Mouse (Mus musculus) hindbrain, embryonic 13.5 days (tissue): ENCODE measurements around the gene Pllp. TPM values are rescaled to one million over a fixed set of nuclear protein-coding genes. Genes with fewer than 3 reads are reported as not detected.
A peak's percentile ranks its signal among the peaks of the same experiment; 100 is the strongest.

Experiments used
- ATAC-seq: fragments of 200-750 bp; cut with Nextera tagmentation; 2 replicates; pipeline ENCODE4 v1.8.0; 2017; ENCODE audit warnings: moderate TSS enrichment; ENCODE audit not compliant: low FRiP score
- H3K27ac ChIP-seq: fragments of 300-500 bp; sonication (generic); 2 replicates; pipeline ENCODE4 v1.5.1; 2015; ENCODE audit warnings: inconsistent platforms, mild to moderate bottlenecking, moderate library complexity
- H3K27me3 ChIP-seq: fragments of 300-500 bp; sonication (generic); 2 replicates; pipeline ENCODE4 v1.6.1; 2015; ENCODE audit warnings: mild to moderate bottlenecking, inconsistent platforms
- H3K36me3 ChIP-seq: fragments of 300-500 bp; sonication (generic); 2 replicates; pipeline ENCODE4 v1.6.1; 2015; ENCODE audit warnings: mild to moderate bottlenecking, inconsistent platforms
- H3K4me1 ChIP-seq: fragments of 300-500 bp; sonication (generic); replicated peaks from 2 replicates; pipeline ENCODE4 v1.6.1; 2015; ENCODE audit warnings: inconsistent platforms
- H3K4me2 ChIP-seq: fragments of 300-500 bp; sonication (generic); 2 replicates; pipeline ENCODE4 v1.6.1; 2015; ENCODE audit warnings: inconsistent platforms, mild to moderate bottlenecking, moderate library complexity
- H3K4me3 ChIP-seq: fragments of 300-500 bp; sonication (generic); 2 replicates; pipeline ENCODE4 v1.5.1; 2015; ENCODE audit warnings: mild to moderate bottlenecking, inconsistent platforms
- H3K9ac ChIP-seq: fragments of 300-500 bp; sonication (generic); 2 replicates; pipeline ENCODE4 v1.6.1; 2015; ENCODE audit warnings: mild to moderate bottlenecking, inconsistent platforms
- H3K9me3 ChIP-seq: fragments of 300-500 bp; sonication (generic); 2 replicates; pipeline ENCODE4 v1.6.1; 2016; ENCODE audit warnings: inconsistent platforms
- WGBS: fragments of 180-500 bp; shearing (Covaris S2); methylation state at CpG from one replicate; pipeline ENCODE4 v1.1.7; 2015; 5-methylcytosine and 5-hydroxymethylcytosine counted together
- polyA plus RNA-seq: library from polyadenylated mRNA; unstranded; fragments of >200 nt; fragmentation: Nextera tagmentation; extraction: Ambion mirVana; gene quantifications from 2 replicates; pipeline ENCODE4 v1.2.1, GENCODE M21; 2015

Pllp gene
- polyA plus RNA-seq, 1 experiment from 2014 or later, result 0.93 TPM

- peaks cover under 1% of the 10 kb centered on the region; the same call in 1 of the 2 replicates for H3K4me1 ChIP-seq
- H3K9ac ChIP-seq, result no peak overlapping the region
- H3K9me3 ChIP-seq, result no peaks in the 10 kb centered on the region
- no peak overlapping the region for H3K27ac ChIP-seq
- WGBS, result 87% methylated on average over 5 of the region's 5 CpGs
- no peaks in the 10 kb centered on the region for H3K27me3 ChIP-seq
- no peak for ATAC-seq
- H3K4me2 ChIP-seq, result no peak overlapping the region
- H3K4me3 ChIP-seq, result no peak overlapping the region
- H3K36me3 ChIP-seq, result peaks cover 64% of the 10 kb centered on the region
Observed at GRCm38 (mm10) chr8:94674384-94674783, 21.7 kb downstream of the Pllp start.

GRCm38 (mm10) chr8:94666456-94667308 is 29.4 kb downstream of the Pllp start, which contains the start of gene Arl2bp:
Arl2bp (plus strand) TSS chr8:94666600.
- peak within 1 kb of the TSS; percentile 96 for H3K27ac ChIP-seq
- peak; percentile 99 for ATAC-seq
- peaks cover 26% of the 10 kb centered on the region for H3K4me1 ChIP-seq
- H3K36me3 ChIP-seq, result peaks cover 31% of the 10 kb centered on the region
- peak within 1 kb of the TSS; percentile 91 for H3K4me3 ChIP-seq
- H3K9ac ChIP-seq, result peak within 1 kb of the TSS; percentile 98
- no peaks in the 10 kb centered on the region for H3K9me3 ChIP-seq
- no peaks in the 10 kb centered on the region for H3K27me3 ChIP-seq
- under 1% methylated on average over 72 of the region's 74 CpGs for WGBS
- H3K4me2 ChIP-seq, result peak within 1 kb of the TSS; percentile 63

GRCm38 (mm10) chr8:94664722-94665121 is 31.4 kb downstream of the Pllp start:
- H3K27me3 ChIP-seq, result no peaks in the 10 kb centered on the region
- H3K4me3 ChIP-seq, result no peak overlapping the region
- peaks cover 26% of the 10 kb centered on the region for H3K36me3 ChIP-seq
- no peak overlapping the region for H3K4me2 ChIP-seq
- H3K9me3 ChIP-seq, result no peaks in the 10 kb centered on the region
- peaks cover 26% of the 10 kb centered on the region for H3K4me1 ChIP-seq
- no peak for ATAC-seq
- 90% methylated on average over 2 of the region's 2 CpGs for WGBS
- H3K9ac ChIP-seq, result no peak overlapping the region
- no peak overlapping the region for H3K27ac ChIP-seq

- H3K36me3 ChIP-seq, result peaks cover 46% of the 10 kb centered on the region
- H3K27me3 ChIP-seq, result no peaks in the 10 kb centered on the region
- H3K9me3 ChIP-seq, result no peaks in the 10 kb centered on the region
- H3K9ac ChIP-seq, result no peak overlapping the region
- no peak overlapping the region for H3K27ac ChIP-seq
- H3K4me1 ChIP-seq, result no peaks in the 10 kb centered on the region
- 87% methylated on average over 4 of the region's 4 CpGs for whole genome bisulfite sequencing
- H3K4me3 ChIP-seq, result no peak overlapping the region
- ATAC-seq, result no peak
- H3K4me2 ChIP-seq, result no peak overlapping the region
Observed at GRCm38 (mm10) chr8:94660418-94660817, 35.7 kb downstream of the Pllp start.

GRCm38 (mm10) chr8:94658031-94658430 is 38.0 kb downstream of the Pllp start:
- no peak for ATAC-seq
- 94% methylated on average over 2 of the region's 2 CpGs for WGBS

GRCm38 (mm10) chr8:94654994-94655393 is 41.1 kb downstream of the Pllp start:
- Histone ChIP-seq H3K4me1 (no peaks in the 10 kb centered on the region), H3K27me3 (no peaks in the 10 kb centered on the region), H3K4me3 (no peak overlapping the region), H3K9me3 (no peaks in the 10 kb centered on the region), H3K27ac (no peak overlapping the region), H3K36me3 (peaks cover 78% of the 10 kb centered on the region), H3K4me2 (no peak overlapping the region), H3K9ac (no peak overlapping the region)
- no peak for ATAC-seq

More at GRCm38 (mm10) chr8:94658031-94658430, 38.0 kb downstream of the Pllp start:
- no peaks in the 10 kb centered on the region for H3K4me1 ChIP-seq
- no peak overlapping the region for H3K4me2 ChIP-seq
- no peaks in the 10 kb centered on the region for H3K9me3 ChIP-seq
- no peak overlapping the region for H3K4me3 ChIP-seq
- no peaks in the 10 kb centered on the region for H3K27me3 ChIP-seq
- H3K9ac ChIP-seq, result no peak overlapping the region
- no peak overlapping the region for H3K27ac ChIP-seq
- H3K36me3 ChIP-seq, result peaks cover 67% of the 10 kb centered on the region

GRCm38 (mm10) chr8:94652951-94653350 is 43.1 kb downstream of the Pllp start:
- Histone ChIP-seq H3K9me3 (no peaks in the 10 kb centered on the region), H3K27me3 (no peaks in the 10 kb centered on the region), H3K4me1 (no peaks in the 10 kb centered on the region), H3K36me3 (peaks cover 84% of the 10 kb centered on the region), H3K27ac (no peak overlapping the region), H3K4me2 (no peak overlapping the region), H3K9ac (no peak overlapping the region), H3K4me3 (no peak overlapping the region)
- WGBS, result 91% methylated on average over 3 of the region's 3 CpGs
- no peak for ATAC-seq

GRCm38 (mm10) chr8:94649496-94649895 is 46.6 kb downstream of the Pllp start:
- no peak overlapping the region for H3K4me3 ChIP-seq
- peaks cover 82% of the 10 kb centered on the region for H3K36me3 ChIP-seq
- no peak for ATAC-seq
- no peaks in the 10 kb centered on the region for H3K4me1 ChIP-seq
- H3K9ac ChIP-seq, result no peak overlapping the region
- H3K9me3 ChIP-seq, result no peaks in the 10 kb centered on the region
- H3K27me3 ChIP-seq, result no peaks in the 10 kb centered on the region
- no peak overlapping the region for H3K4me2 ChIP-seq
- no peak overlapping the region for H3K27ac ChIP-seq
- 45% methylated on average over 3 of the region's 3 CpGs for WGBS

GRCm38 (mm10) chr8:94646165-94646564 is 49.9 kb downstream of the Pllp start:
- no peak overlapping the region for H3K9ac ChIP-seq
- H3K36me3 ChIP-seq, result peaks cover 82% of the 10 kb centered on the region

GRCm38 (mm10) chr8:94645202-94645601 is 50.9 kb downstream of the Pllp start:
- 50% methylated on average over 1 of the region's 1 CpGs for WGBS
- no peak for ATAC-seq
- Histone ChIP-seq H3K4me1 (no peaks in the 10 kb centered on the region), H3K27me3 (no peaks in the 10 kb centered on the region), H3K9me3 (no peaks in the 10 kb centered on the region), H3K4me3 (no peak overlapping the region), H3K36me3 (peaks cover 87% of the 10 kb centered on the region), H3K4me2 (no peak overlapping the region), H3K27ac (no peak overlapping the region), H3K9ac (no peak overlapping the region)

More at GRCm38 (mm10) chr8:94646165-94646564, 49.9 kb downstream of the Pllp start:
- H3K4me2 ChIP-seq, result no peak overlapping the region
- no peak overlapping the region for H3K27ac ChIP-seq
- H3K4me1 ChIP-seq, result no peaks in the 10 kb centered on the region
- no peaks in the 10 kb centered on the region for H3K9me3 ChIP-seq
- WGBS, result 93% methylated on average over 3 of the region's 3 CpGs
- no peak overlapping the region for H3K4me3 ChIP-seq
- no peaks in the 10 kb centered on the region for H3K27me3 ChIP-seq
- ATAC-seq, result no peak

GRCm38 (mm10) chr8:94641938-94642337 is 54.1 kb downstream of the Pllp start:
- Histone ChIP-seq H3K4me1 (no peaks in the 10 kb centered on the region), H3K9ac (no peak overlapping the region), H3K36me3 (peaks cover 92% of the 10 kb centered on the region), H3K27ac (no peak overlapping the region), H3K4me2 (no peak overlapping the region), H3K27me3 (no peaks in the 10 kb centered on the region), H3K9me3 (no peaks in the 10 kb centered on the region), H3K4me3 (no peak overlapping the region)
- ATAC-seq, result no peak
- 93% methylated on average over 3 of the region's 3 CpGs for WGBS

GRCm38 (mm10) chr8:94641183-94641582 is 54.9 kb downstream of the Pllp start:
- no peaks in the 10 kb centered on the region for H3K27me3 ChIP-seq
- no peaks in the 10 kb centered on the region for H3K4me1 ChIP-seq
- H3K36me3 ChIP-seq, result peaks cover 91% of the 10 kb centered on the region
- H3K4me3 ChIP-seq, result no peak overlapping the region
- no peaks in the 10 kb centered on the region for H3K9me3 ChIP-seq
- H3K27ac ChIP-seq, result no peak overlapping the region
- ATAC-seq, result no peak
- WGBS, result 95% methylated on average over 2 of the region's 2 CpGs
- H3K9ac ChIP-seq, result no peak overlapping the region
- no peak overlapping the region for H3K4me2 ChIP-seq

- Histone ChIP-seq H3K27me3 (no peaks in the 10 kb centered on the region), H3K4me3 (no peak overlapping the region), H3K9me3 (no peaks in the 10 kb centered on the region), H3K36me3 (peaks cover 87% of the 10 kb centered on the region), H3K9ac (no peak overlapping the region), H3K4me2 (no peak overlapping the region), H3K27ac (no peak overlapping the region), H3K4me1 (no peaks in the 10 kb centered on the region)
- ATAC-seq, result no peak
Observed at GRCm38 (mm10) chr8:94634211-94634610, 61.9 kb downstream of the Pllp start.
